Mouse (Mus musculus) heart, embryonic 10.5 days (tissue): ENCODE measurements at regions not wholly inside any gene's neighbourhood (a gene's known extent, or its start where the extent isn't known, plus 50 kb on each side); places are given as distances from the start of the nearest gene placed in this dataset.

Source experiments
- DNase-seq: peaks from one replicate; pipeline ENCODE4 v3.0.0-alpha.2; 2017; ENCODE audit warnings: low spot score
- H3K27ac ChIP-seq: fragments of 300-500 bp; sonication (generic); 2 replicates; pipeline ENCODE4 v1.5.1; 2016; ENCODE audit warnings: mild to moderate bottlenecking
- H3K27me3 ChIP-seq: fragments of 300-500 bp; sonication (generic); 2 replicates; pipeline ENCODE4 v1.6.1; 2016; ENCODE audit warnings: mild to moderate bottlenecking; ENCODE audit not compliant: poor library complexity, insufficient read depth, severe bottlenecking
- H3K36me3 ChIP-seq: fragments of 300-500 bp; sonication (generic); 2 replicates; pipeline ENCODE4 v1.6.1; 2016; ENCODE audit warnings: mild to moderate bottlenecking, moderate library complexity
- H3K4me1 ChIP-seq: fragments of 300-500 bp; sonication (generic); 2 replicates; pipeline ENCODE4 v1.6.1; 2016; ENCODE audit warnings: mild to moderate bottlenecking
- H3K4me3 ChIP-seq: fragments of 300-500 bp; sonication (generic); 2 replicates; pipeline ENCODE4 v1.5.1; 2016; ENCODE audit warnings: mild to moderate bottlenecking, moderate library complexity
- H3K9me3 ChIP-seq: fragments of 300-500 bp; sonication (generic); 2 replicates; pipeline ENCODE4 v1.6.1; 2016; ENCODE audit warnings: mild to moderate bottlenecking, moderate library complexity
- WGBS: fragments of 180-500 bp; shearing (Covaris S2); methylation state at CpG from one replicate; pipeline ENCODE4 v1.1.7; 2016; 5-methylcytosine and 5-hydroxymethylcytosine counted together

DNA sequence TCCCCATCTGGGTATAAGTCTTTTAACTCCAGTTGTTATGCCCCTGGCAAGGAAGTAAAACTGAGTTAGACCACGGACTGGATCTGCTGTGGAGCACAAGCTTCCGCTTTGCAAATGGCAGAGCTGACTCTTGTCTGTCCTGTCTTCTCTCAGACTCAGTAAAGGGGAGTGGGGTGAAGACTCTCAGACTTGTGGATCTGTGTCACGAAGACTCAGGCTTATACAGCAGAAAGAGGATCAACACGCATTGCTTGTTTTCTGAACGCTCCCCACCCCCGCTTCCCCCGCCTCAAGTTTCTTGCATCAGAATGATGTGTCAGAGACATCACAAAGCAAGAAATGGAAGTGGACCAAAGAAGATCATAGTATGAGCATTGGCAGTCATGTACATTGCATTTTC lies 55.3 kb upstream of the Ifne start:
- Histone ChIP-seq H3K36me3 (no peaks in the 10 kb centered on the region), H3K27me3 (peaks cover 46% of the 10 kb centered on the region), H3K4me3 (no peak overlapping the region), H3K27ac (no peak overlapping the region), H3K4me1 (peaks cover 9% of the 10 kb centered on the region; the same call in 1 of the 2 replicates), H3K9me3 (no peaks in the 10 kb centered on the region)
- WGBS = 65% methylated on average over 7 of the region's 7 CpGs
- DNase-seq = no peak

DNA sequence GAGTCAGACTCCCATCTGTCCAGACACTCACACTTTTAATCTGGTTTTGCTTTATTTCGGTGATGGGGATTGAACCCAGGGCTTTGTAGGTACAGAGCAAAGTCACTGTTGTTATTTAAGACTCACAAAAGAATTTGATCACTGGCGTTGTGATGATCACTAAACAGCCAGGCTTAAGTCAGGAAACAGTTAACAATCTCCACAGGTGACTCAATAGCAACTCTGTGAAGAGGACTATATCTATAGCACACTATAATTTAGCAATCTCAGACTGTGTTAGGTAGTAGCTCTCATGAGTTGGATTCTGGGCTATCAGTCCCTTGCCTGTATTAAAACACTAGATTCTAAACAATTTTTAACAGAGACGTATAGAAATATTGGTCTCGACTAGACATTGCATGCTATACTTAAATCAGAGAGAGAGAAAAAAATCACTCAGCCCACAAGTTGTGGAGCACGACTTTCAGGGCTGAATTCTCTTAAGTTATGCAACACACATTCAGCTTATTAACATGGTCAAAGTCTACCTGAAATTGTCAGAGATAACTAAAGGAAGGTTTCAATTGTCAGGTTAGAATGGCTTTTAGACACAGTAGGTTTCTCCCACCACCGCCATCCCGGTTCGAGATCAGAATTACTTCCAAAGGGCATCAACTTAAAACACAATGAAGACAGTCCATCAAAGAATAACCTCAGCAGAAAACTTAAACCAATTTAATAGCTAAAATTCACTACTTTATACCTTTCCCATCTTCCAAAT lies 54.4 kb upstream of the Ifne start:
- H3K36me3 ChIP-seq = no peaks in the 10 kb centered on the region

DNA sequence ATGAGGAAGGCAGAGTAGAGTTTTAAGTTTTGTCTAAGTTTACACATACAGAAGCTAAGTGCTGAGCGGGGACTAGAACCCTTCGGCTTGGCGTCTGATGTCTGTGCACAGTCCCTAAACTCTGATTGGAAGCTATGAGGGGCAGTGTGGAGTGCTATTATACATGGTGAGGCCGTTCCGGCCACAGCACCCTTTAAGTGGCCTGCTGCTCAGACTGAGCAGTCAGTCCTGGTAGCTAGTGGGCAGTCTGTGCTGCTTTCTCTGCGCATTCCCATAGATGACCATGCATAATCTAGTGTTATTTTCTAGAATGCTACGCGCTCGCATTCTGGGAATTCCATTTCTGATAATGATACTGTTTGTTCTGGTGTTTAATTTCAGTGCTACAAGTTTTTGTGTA lies 51.2 kb upstream of the Ifne start:
- no peak for DNase-seq
- WGBS = 77% methylated on average over 9 of the region's 9 CpGs
- H3K27ac ChIP-seq = no peak overlapping the region
- no peaks in the 10 kb centered on the region for H3K9me3 ChIP-seq
- H3K4me1 ChIP-seq = 0 out of 2 replicates have a peak, but pooled peaks cover 3% of the 10 kb centered on the region
- H3K27me3 ChIP-seq = peaks cover 12% of the 10 kb centered on the region
- H3K4me3 ChIP-seq = no peak overlapping the region
- H3K36me3 ChIP-seq = no peaks in the 10 kb centered on the region

More for the DNA sequence above, 54.4 kb upstream of the Ifne start:
- Histone ChIP-seq H3K27me3 (peaks cover 42% of the 10 kb centered on the region), H3K4me3 (no peak overlapping the region), H3K27ac (no peak overlapping the region), H3K4me1 (peaks cover 9% of the 10 kb centered on the region; the same call in 1 of the 2 replicates), H3K9me3 (no peaks in the 10 kb centered on the region)
- DNase-seq = no peak
- WGBS = 81% methylated on average over 8 of the region's 8 CpGs
